Mouse (Mus musculus): Measurements from ENCODE around the gene Pym1. TPM values are rescaled to one million over a fixed set of nuclear protein-coding genes. Genes with fewer than 3 reads are reported as not detected.
A peak's percentile ranks its signal among the peaks of the same experiment; 100 is the strongest.

The Pym1 gene
- polyA plus RNA-seq, 1 experiment from 2014 or later: 62.2 TPM

DNA sequence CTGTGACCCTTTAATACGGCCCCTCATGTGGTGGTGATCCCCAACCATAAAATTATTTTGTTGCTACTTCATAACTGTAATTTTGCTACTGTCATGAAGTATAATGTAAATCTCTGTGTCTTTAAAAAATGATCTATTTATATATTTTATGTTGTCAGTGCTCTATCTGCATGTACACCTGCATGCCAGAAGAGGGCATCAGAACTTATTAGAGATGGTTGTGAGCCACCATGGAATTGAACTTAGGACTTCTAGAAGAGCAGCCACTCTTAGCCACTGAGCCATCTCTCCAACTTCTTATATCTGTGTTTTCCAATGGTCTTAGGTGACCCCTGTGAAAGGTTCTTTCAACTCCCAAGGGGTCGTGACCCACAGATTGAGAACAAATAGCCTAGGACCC, 25.2 kb downstream of the Pym1 start:
- H3K4me3 ChIP-seq: no peak overlapping the region
- H3K36me3 ChIP-seq: peaks cover 4% of the 10 kb centered on the region; the same call in 1 of the 2 replicates
- no peaks in the 10 kb centered on the region for H3K9me3 ChIP-seq
- H3K27me3 ChIP-seq (ENCODE audit: insufficient read depth, poor library complexity, severe bottlenecking): no peaks in the 10 kb centered on the region
- H3K4me1 ChIP-seq (replicated peaks): no peaks in the 10 kb centered on the region
- no peak for DNase-seq (ENCODE audit: low spot score)
- no peak overlapping the region for H3K27ac ChIP-seq
- 84% methylated on average over 2 of the region's 2 CpGs for WGBS

DNA sequence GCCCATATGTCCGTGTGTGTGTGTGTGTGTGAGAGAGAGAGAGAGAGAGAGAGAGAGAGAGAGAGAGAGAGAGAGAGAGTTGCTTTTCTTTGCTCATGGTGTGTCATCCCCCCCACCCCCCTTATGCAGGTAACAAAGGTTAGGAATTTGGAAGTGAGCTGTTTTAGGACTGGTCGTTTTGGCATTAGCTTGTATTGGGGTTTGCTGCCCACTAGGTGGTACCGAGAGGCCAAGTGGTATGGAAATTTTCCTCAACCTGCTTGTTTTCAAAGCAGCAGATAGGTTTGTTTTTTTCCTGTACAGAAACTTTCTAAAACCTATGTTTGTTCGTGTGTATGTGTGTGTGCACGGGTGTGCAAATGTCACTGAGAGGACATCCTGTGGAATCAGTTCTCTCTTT, 26.0 kb downstream of the Pym1 start:
- no peak overlapping the region for H3K27ac ChIP-seq
- no peaks in the 10 kb centered on the region for H3K9me3 ChIP-seq
- 0 out of 2 replicates have a peak, but pooled peaks cover 1% of the 10 kb centered on the region for H3K4me1 ChIP-seq (replicated peaks)
- no peak for DNase-seq (ENCODE audit: low spot score)
- 32% methylated on average over 5 of the region's 5 CpGs for WGBS
- no peaks in the 10 kb centered on the region for H3K27me3 ChIP-seq (ENCODE audit: insufficient read depth, poor library complexity, severe bottlenecking)
- no peak overlapping the region for H3K4me3 ChIP-seq
- H3K36me3 ChIP-seq: no peaks in the 10 kb centered on the region

DNA sequence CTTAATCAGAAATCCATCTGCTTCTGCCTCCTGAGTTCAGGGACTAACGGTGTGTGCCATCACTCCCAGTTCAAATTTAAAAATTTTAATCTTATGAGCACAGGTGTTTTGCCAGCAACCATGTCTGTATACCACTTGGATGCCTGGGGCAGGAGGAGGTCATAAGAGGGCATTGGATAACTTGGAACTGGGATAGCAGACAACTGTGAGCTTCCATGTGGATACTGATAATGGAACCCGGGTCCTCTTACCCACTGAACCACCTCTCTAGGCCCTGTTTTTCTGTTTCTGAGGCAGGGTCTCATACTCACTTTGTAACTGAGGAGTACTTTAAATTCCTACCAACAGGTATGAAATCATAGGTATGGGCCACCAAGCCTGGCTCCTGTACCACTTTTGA, 30.8 kb downstream of the Pym1 start:
- Histone ChIP-seq H3K4me1 (replicated peaks) (peaks cover 11% of the 10 kb centered on the region; the same call in 1 of the 2 replicates), H3K36me3 (no peaks in the 10 kb centered on the region), H3K4me3 (no peak overlapping the region), H3K9me3 (peaks cover 2% of the 10 kb centered on the region), H3K27ac (no peak overlapping the region), H3K27me3 (ENCODE audit: insufficient read depth, poor library complexity, severe bottlenecking) (no peaks in the 10 kb centered on the region)
- WGBS: 86% methylated on average over 2 of the region's 2 CpGs
- no peak for DNase-seq (ENCODE audit: low spot score)

DNA sequence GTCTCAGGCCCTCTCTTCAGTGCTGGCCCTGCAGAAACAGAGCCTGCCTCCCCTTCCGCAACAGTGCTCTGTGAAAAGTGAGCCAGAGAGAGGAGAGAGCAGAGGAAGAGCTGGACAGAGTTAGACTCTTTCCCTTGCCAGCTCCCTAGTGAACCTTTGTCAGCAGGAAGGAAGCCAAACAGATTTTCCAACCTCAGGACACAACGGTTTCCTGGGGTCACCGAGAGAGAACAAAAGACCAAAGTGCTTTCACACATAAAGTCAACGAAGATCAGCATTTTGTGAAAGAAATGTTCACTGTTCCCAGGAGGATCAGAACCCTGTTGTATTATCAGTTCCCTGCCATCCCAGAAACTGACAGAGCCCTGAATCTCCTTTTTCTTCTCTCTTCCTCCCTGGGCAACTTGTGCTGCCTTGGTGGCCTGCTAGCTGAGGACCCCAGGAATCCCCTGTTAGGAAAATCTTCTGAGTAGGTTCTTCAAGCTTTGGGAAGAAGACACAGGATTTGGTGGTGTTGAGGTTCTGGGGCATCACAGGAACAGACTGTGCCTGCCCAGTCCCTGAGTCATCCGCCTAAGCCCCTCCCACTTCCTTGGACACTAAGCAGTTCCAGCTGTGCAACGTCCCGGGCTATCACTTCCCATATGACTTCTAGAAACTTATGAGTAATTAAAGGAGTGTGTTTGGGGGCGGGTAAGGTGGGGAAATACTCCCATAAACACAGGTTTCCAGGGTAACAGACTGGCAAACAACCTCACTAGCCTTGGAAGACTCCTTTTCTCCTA, 31.5 kb downstream of the Pym1 start:
- H3K4me3 ChIP-seq: no peak overlapping the region
- peaks cover 10% of the 10 kb centered on the region for H3K9me3 ChIP-seq
- no peaks in the 10 kb centered on the region for H3K27me3 ChIP-seq (ENCODE audit: insufficient read depth, poor library complexity, severe bottlenecking)
- peak overlapping the region; percentile 76 for H3K27ac ChIP-seq
- H3K4me1 ChIP-seq (replicated peaks): peaks cover 11% of the 10 kb centered on the region; the same call in 1 of the 2 replicates
- H3K36me3 ChIP-seq: no peaks in the 10 kb centered on the region
- peak; percentile 34 for DNase-seq (ENCODE audit: low spot score)
- WGBS: 31% methylated on average over 8 of the region's 8 CpGs

DNA sequence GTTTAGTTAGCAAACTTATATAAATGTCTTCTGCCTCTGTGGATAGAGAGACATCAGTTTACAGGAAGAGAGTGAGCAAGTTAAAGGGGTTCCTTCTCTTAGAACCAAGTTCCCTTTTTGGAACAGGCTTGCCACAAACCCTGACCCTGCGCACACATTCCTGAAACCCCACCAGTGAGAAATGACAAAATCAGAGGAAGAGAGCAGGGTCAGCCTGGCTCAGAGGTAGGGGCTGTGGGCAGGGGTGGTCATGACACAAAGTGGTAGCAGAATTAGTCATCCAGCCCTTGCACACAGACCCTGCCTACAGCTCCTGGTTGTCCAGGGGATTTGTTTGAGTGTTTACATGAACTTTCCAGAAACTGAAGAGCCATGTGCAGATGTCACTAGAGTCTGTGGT, 32.5 kb downstream of the Pym1 start:
- Histone ChIP-seq H3K27ac (no peak overlapping the region), H3K9me3 (peaks cover 15% of the 10 kb centered on the region), H3K4me3 (no peak overlapping the region), H3K27me3 (ENCODE audit: insufficient read depth, poor library complexity, severe bottlenecking) (no peaks in the 10 kb centered on the region), H3K4me1 (replicated peaks) (peaks cover 11% of the 10 kb centered on the region; the same call in 1 of the 2 replicates), H3K36me3 (no peaks in the 10 kb centered on the region)
- WGBS: 88% methylated on average over 1 of the region's 1 CpGs
- DNase-seq (ENCODE audit: low spot score): no peak

DNA sequence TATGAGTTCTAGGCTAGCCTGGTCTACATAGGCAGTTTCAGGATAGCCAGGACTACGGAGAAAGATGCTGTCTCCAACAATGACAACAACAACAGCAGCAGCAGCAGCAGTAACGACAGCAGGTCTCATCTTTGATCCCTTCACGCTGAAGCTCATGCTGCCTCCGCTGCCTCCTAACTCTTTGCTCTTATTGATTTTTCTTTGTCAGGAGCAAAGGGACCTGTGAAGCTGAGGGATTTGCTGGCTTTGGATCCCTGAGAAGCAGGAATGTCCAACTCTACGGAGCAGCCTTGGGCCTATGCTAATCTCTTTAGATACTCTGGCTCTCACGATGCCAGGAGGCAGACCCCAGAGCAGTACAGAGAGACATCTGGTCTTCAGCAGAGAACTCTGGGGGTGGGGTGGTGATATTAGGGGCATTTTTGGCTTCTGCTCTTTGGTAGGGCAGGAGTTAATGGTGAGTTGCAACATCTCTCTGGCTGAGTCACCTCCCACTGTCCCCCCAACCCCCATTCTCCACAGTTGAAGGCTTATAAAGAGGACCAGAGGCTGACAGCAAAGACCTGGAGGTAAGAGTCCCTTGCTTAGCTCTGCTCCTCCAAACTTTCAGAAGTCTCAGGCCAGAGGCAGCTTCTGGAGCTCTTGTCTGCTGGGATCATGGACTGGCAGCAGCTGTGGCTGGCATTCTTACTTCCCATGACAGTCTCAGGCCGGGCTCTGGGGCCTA, 42.9 kb downstream of the Pym1 start, which contains the start of gene Mmp19:
Gene Mmp19 (plus strand): TSS at position 513 of the 727 bp plus-strand sequence.
- WGBS: 77% methylated on average over 7 of the region's 7 CpGs
- Histone ChIP-seq H3K36me3 (no peaks in the 10 kb centered on the region), H3K4me1 (replicated peaks) (0 out of 2 replicates have a peak, but pooled peaks cover 5% of the 10 kb centered on the region), H3K27me3 (ENCODE audit: insufficient read depth, poor library complexity, severe bottlenecking) (no peaks in the 10 kb centered on the region), H3K9me3 (no peaks in the 10 kb centered on the region), H3K4me3 (no peak within 1 kb of the TSS), H3K27ac (no peak within 1 kb of the TSS)
- DNase-seq (ENCODE audit: low spot score): no peak

DNA sequence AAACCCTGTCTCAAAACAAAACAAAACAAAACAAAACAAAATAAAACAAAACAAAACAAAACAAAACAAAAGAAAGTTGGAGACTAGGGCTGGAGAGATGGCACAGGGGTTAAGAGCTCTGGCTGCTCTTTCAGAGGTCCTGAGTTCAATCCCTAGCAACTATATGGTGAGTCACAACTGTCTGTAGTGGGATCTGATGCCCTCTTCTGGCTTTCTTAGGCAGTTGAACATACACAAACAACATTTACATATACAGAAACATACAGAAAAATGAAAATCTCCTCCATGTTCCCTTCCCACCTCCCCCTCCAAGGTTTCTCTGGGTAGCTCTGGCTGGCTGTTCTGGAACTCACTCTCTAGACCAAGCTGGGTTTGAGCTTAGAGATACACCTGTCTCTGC, 44.4 kb downstream of the Pym1 start:
- no peak for DNase-seq (ENCODE audit: low spot score)
- H3K36me3 ChIP-seq: no peaks in the 10 kb centered on the region
- H3K9me3 ChIP-seq: no peaks in the 10 kb centered on the region
- no peaks in the 10 kb centered on the region for H3K27me3 ChIP-seq (ENCODE audit: insufficient read depth, poor library complexity, severe bottlenecking)
- no peak overlapping the region for H3K27ac ChIP-seq
- H3K4me3 ChIP-seq: no peak overlapping the region
- H3K4me1 ChIP-seq (replicated peaks): 0 out of 2 replicates have a peak, but pooled peaks cover 5% of the 10 kb centered on the region

DNA sequence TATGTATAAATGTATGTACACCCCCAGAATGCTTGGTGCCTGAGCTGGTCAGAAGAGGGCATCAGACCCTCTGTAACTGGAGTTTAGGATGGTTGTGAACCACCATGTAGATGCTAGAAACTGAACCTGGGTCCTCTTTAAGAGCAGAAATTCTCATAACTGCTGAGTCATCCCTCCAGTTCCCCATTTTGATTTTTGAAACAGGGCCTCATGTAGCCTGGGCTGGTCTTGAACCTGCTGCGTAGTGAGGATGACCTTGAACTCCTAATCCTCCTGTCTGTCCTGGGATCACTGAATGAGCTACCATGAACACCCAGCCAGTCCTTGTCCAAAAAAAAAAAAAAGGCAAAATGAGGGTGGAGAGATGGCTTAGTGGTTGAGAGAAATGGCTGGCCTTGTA, 45.6 kb downstream of the Pym1 start:
- no peaks in the 10 kb centered on the region for H3K27me3 ChIP-seq (ENCODE audit: insufficient read depth, poor library complexity, severe bottlenecking)
- 0 out of 2 replicates have a peak, but pooled peaks cover 5% of the 10 kb centered on the region for H3K4me1 ChIP-seq (replicated peaks)
- WGBS: 98% methylated on average over 1 of the region's 1 CpGs
- H3K9me3 ChIP-seq: no peaks in the 10 kb centered on the region
- H3K27ac ChIP-seq: no peak overlapping the region
- DNase-seq (ENCODE audit: low spot score): no peak
- no peak overlapping the region for H3K4me3 ChIP-seq
- no peaks in the 10 kb centered on the region for H3K36me3 ChIP-seq

DNA sequence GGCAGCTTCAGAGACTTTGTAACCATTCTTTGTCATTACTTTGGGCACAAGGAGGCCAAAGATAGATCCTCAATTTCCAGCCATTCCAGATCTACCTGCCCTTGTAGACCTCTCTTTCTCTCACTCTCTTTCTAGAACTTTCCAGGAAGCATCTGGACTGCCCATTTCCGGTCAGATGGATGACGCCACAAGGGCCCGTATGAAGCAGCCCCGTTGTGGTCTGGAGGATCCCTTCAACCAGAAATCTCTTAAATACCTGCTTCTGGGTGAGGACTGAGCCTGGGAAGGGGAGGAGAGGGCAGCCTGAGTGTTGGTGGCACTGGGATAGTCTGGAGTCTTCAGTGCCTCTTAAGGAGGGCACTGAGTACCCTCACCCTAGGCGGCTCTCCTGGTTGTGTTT, 46.7 kb downstream of the Pym1 start:
- WGBS: 93% methylated on average over 5 of the region's 5 CpGs
- no peak overlapping the region for H3K27ac ChIP-seq
- H3K27me3 ChIP-seq (ENCODE audit: insufficient read depth, poor library complexity, severe bottlenecking): no peaks in the 10 kb centered on the region
- DNase-seq (ENCODE audit: low spot score): no peak
- 0 out of 2 replicates have a peak, but pooled peaks cover 5% of the 10 kb centered on the region for H3K4me1 ChIP-seq (replicated peaks)
- H3K4me3 ChIP-seq: no peak overlapping the region
- no peaks in the 10 kb centered on the region for H3K9me3 ChIP-seq
- H3K36me3 ChIP-seq: 0 out of 2 replicates have a peak, but pooled peaks cover 5% of the 10 kb centered on the region

DNA sequence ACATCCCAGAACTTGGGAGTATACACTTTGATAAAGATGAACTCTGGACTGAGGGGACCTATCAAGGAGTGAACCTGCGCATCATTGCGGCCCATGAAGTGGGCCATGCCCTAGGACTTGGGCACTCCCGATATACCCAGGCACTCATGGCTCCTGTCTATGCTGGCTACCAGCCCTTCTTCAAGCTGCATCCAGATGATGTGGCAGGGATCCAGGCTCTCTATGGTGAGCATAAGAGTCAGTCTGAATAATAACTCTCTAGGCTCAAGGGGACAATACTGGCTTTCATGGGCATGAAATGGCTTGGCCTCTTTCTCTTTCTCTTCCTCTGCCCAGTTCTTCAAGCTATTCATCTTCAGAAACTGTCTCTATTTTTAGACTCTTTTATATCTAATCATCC, 47.9 kb downstream of the Pym1 start:
- H3K27ac ChIP-seq: no peak overlapping the region
- no peak for DNase-seq (ENCODE audit: low spot score)
- 0 out of 2 replicates have a peak, but pooled peaks cover 3% of the 10 kb centered on the region for H3K4me1 ChIP-seq (replicated peaks)
- no peak overlapping the region for H3K4me3 ChIP-seq
- no peaks in the 10 kb centered on the region for H3K9me3 ChIP-seq
- WGBS: 95% methylated on average over 3 of the region's 3 CpGs
- no peaks in the 10 kb centered on the region for H3K27me3 ChIP-seq (ENCODE audit: insufficient read depth, poor library complexity, severe bottlenecking)
- peaks cover 14% of the 10 kb centered on the region for H3K36me3 ChIP-seq

DNA sequence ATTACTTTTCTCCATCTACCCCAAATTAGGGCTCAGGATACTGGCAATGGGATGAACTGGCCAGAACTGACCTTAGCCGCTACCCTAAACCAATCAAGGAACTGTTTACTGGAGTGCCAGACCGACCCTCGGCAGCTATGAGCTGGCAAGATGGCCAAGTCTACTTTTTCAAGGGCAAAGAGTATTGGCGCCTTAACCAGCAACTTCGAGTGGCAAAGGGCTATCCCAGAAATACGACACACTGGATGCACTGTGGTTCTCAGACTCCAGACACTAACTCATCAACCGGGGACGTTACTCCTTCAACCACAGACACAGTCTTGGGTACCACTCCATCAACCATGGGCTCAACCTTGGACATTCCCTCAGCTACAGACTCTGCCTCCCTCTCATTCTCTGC, 51.0 kb downstream of the Pym1 start:
- Histone ChIP-seq H3K4me3 (no peak overlapping the region), H3K9me3 (no peaks in the 10 kb centered on the region), H3K27ac (no peak overlapping the region), H3K36me3 (peaks cover 31% of the 10 kb centered on the region), H3K27me3 (ENCODE audit: insufficient read depth, poor library complexity, severe bottlenecking) (no peaks in the 10 kb centered on the region), H3K4me1 (replicated peaks) (peaks cover 18% of the 10 kb centered on the region)
- DNase-seq (ENCODE audit: low spot score): no peak
- WGBS: 95% methylated on average over 8 of the region's 8 CpGs

DNA sequence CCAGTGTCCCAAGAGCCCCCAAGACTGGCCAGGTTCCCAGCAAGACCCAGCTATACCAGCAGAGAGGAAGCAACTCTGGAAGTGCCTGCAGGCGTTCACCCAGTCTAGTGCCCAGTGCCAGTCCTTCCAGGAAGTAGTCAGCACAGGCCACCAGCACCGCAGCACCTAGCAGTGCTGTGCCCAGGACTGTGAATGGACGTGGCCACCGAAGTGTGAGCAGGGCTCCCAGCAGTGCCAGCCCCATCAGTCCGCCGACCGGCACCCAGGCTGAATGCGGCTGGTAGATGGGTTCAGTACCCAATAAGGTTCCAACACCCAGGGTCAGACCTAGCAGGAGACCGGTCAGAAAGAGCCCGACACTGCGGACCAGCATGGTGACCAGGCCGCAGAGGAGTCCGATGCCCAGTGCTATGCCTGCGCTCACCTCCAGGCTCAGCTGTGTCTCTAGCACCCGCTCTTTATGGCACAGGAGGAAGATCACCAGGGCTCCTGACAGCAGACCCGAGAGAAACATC, 54.3 kb downstream of the Pym1 start:
- 85% methylated on average over 16 of the region's 16 CpGs for WGBS
- Histone ChIP-seq H3K36me3 (peaks cover 40% of the 10 kb centered on the region), H3K4me3 (peak overlapping the region; percentile 24; the same call in 1 of the 2 replicates)

DNA sequence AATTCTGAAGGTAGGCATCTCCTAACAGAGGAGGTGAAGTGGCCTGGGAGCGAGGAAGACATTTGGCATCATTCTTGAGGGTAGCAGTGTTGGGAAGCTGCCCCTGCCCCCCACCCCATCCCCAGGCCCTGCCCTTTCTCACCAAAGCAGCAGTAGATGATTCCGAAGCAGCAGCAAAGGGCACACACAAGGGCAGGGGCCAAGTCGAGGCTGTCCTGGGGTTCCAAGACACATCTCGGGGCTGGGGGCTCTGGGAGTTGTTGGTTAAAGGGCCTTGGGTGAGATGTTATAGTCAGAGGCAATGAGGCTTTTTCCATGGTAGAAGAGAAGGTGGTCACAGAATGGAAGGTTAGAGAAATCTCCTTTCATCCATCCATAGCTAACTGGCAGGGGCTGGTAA, 55.3 kb downstream of the Pym1 start:
- Histone ChIP-seq H3K4me1 (replicated peaks) (peaks cover 46% of the 10 kb centered on the region), H3K9me3 (no peaks in the 10 kb centered on the region), H3K27ac (peak overlapping the region; percentile 62; the same call in 1 of the 2 replicates), H3K4me3 (peak overlapping the region; percentile 86), H3K36me3 (peaks cover 49% of the 10 kb centered on the region), H3K27me3 (ENCODE audit: insufficient read depth, poor library complexity, severe bottlenecking) (no peaks in the 10 kb centered on the region)
- DNase-seq (ENCODE audit: low spot score): no peak
- 65% methylated on average over 4 of the region's 4 CpGs for WGBS

More for the DNA sequence above, 54.3 kb downstream of the Pym1 start:
- Histone ChIP-seq H3K27ac (peak overlapping the region; percentile 45; the same call in 1 of the 2 replicates), H3K27me3 (ENCODE audit: insufficient read depth, poor library complexity, severe bottlenecking) (no peaks in the 10 kb centered on the region), H3K9me3 (no peaks in the 10 kb centered on the region), H3K4me1 (replicated peaks) (peaks cover 36% of the 10 kb centered on the region)
- DNase-seq (ENCODE audit: low spot score): no peak

Measured in hindbrain, embryonic 10.5 days (tissue).